ENCODE assay signal across 10 mouse cellular contexts in the genomic region with DNA sequence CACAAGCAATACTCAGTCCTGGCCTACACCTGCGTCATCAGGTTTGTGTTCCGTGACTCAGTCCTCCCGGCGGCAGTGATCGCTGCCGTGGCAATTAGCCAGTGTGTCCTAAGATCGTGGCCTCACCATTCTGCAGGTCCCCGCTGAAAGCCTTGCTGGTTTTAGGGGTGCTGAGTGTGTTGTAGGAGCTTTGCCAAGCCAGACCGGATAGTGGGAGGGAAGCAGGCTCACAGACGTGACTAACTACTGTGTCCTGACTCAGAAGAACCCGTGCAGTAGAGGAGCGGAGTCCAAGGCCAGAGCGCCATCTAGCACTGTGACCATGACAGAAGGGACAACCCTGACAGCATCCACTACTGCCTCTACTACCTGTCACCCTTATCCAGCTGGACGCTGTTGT.
DNase-seq lines count a peak whose midpoint lies in the region; ATAC-seq lines count a peak whose summit lies in the region.
"Had no signal": no experiment of that assay in that cellular context is flagged by ENCODE, and none has a peak within 500 bp of the region (broad histone marks: within the 10 kb centered on the region; RNA-seq: fewer than 3 reads in every experiment).

No protein-coding gene starts in this region.

- intact Hi-C loops in heart, postnatal 14 days (cut with DNase I): no loop called here

- no peak overlapping the region for H3K4me3 ChIP-seq in heart, embryonic 10.5 days
- H3K4me3 ChIP-seq: lung, embryonic 15.5 days; stomach, embryonic 15.5 days had no signal

- no peaks in the 10 kb centered on the region for H3K36me3 ChIP-seq in heart, embryonic 10.5 days
- H3K36me3 ChIP-seq: lung, embryonic 15.5 days; stomach, embryonic 15.5 days had no signal

- DNase-seq in heart, postnatal 14 days: peak; percentile 8 to 16
- DNase-seq in heart, embryonic 10.5 days (ENCODE audit: low spot score): no peak
- DNase-seq in urinary bladder, adult 18-20 months (ENCODE audit: low spot score in 2 of 2): peak; percentile 26 to 28
- no peak for DNase-seq in urinary bladder, postnatal 10 days (ENCODE audit: low spot score)
- peak; percentile 12 to 33 for DNase-seq in kidney, adult 8-10 months
- peak; percentile 55 for DNase-seq in lung, postnatal 10 days

- H3K9me3 ChIP-seq in heart, embryonic 10.5 days: no peaks in the 10 kb centered on the region
- H3K9me3 ChIP-seq: lung, embryonic 15.5 days; stomach, embryonic 15.5 days had no signal

- H3K27ac ChIP-seq in heart, embryonic 10.5 days: no peak overlapping the region
- H3K27ac ChIP-seq: lung, embryonic 15.5 days; stomach, embryonic 15.5 days had no signal

- peaks cover 36% of the 10 kb centered on the region for H3K27me3 ChIP-seq in heart, embryonic 10.5 days (ENCODE audit: insufficient read depth, poor library complexity, severe bottlenecking)
- H3K27me3 ChIP-seq: lung, embryonic 15.5 days; stomach, embryonic 15.5 days had no signal

- WGBS in heart, embryonic 10.5 days: 74% methylated on average over 14 of the region's 14 CpGs

- ATAC-seq in monocyte, adult 5-6 weeks (replicated peaks; ENCODE audit: insufficient number of reproducible peaks, low FRiP score, low TSS enrichment, poor library complexity, severe bottlenecking): no peak
- ATAC-seq in activated CD4-positive, CD25-positive, alpha-beta regulatory T cell, adult 4 months: no peak

- peaks cover 46% of the 10 kb centered on the region for H3K4me1 ChIP-seq in heart, embryonic 10.5 days

Comparison
In these comparisons a context has a peak if more than half of its experiments do, and no peak if none do; other contexts are left out.
1. DNase-seq: peak in heart, postnatal 14 days (2 of 2), urinary bladder, adult 18-20 months (2 of 2), kidney, adult 8-10 months (2 of 2) and lung, postnatal 10 days (single experiment); none in heart, embryonic 10.5 days (single experiment) and urinary bladder, postnatal 10 days (single experiment).